Mouse (Mus musculus) T-helper 1 cell (primary cell): ENCODE results near the gene Olfr832.
"Not testable (repeated sequence)": the region's sequence is repeated elsewhere in the genome, so short reads cannot be mapped to it uniquely, and the experiment has no call there.

Source experiments
- in situ Hi-C: fragments of 300-600 bp; cut with MboI, MseI; formaldehyde crosslinking; loops from one replicate; pipeline ENCODE4 v1.15.1; 2025; ENCODE audit warnings: high pct_unique_total_duplicates

Gene Olfr832

GRCm38 (mm10) chr9:18936822-18937221 lies at the start of gene Olfr832:
Gene Olfr832 (plus strand): TSS chr9:18937122.
- in situ Hi-C loops = not testable (repeated sequence)

- in situ Hi-C loops = not testable (repeated sequence)
Observed at GRCm38 (mm10) chr9:18907699-18908098, 29.2 kb upstream of the Olfr832 start.

GRCm38 (mm10) chr9:18927921-18928320 lies 9.0 kb upstream of the Olfr832 start:
- in situ Hi-C loops = not testable (repeated sequence)

- in situ Hi-C loops = no loop called here
Observed at GRCm38 (mm10) chr9:18962021-18962420, 25.1 kb downstream of the Olfr832 start.

GRCm38 (mm10) chr9:18987690-18988089 lies 50.8 kb downstream of the Olfr832 start, which contains the start of gene Olfr834:
Gene Olfr834 (plus strand): TSS chr9:18987990.
- in situ Hi-C loops = no loop called here
